Mouse (Mus musculus) layer of hippocampus, adult 9-11 months (tissue): ENCODE results near the gene Tbx18.

Experiments
- DNase-seq: peaks from one replicate; pipeline ENCODE4 v3.0.0; 2022

Tbx18 gene

DNA sequence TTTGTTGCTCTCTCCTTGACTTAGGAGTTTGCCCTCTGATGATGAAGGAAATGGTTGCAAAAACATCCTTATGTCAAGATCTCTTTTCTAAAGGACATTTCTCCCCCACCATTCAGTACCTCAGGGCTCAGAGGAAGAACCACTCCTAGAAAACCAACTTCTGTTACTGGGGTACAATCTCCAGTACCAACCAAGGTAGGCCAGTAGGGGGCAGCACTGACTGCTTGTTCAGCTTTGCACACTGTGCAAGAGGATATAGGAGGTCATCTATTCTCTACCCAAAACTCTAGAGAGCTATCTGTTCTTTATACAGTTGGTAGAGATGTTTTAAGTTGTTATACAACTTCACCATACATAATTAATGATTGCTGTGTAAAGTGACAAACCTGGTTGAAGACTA, 22.9 kb downstream of the Tbx18 start:
- peak; percentile 10 for DNase-seq

DNA sequence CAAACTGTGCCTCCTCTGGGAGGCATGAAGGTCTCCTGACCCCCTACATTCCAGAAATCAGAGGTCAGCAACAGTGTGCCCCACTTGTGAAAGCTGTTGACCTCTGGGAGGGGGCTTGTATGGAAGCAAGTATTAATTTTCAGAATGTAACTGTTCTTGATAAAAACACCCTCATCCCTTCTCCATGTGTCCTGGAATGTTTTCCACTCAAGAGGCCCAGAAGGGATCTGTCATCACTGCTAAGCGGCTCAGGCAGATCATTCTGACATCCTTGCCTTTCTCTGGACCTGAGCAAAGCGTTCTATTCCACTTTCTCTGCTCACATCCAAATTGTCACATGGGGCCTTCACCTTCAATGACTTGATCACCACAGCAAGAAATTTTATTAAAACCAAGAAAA, 28.8 kb downstream of the Tbx18 start:
- DNase-seq: no peak

DNA sequence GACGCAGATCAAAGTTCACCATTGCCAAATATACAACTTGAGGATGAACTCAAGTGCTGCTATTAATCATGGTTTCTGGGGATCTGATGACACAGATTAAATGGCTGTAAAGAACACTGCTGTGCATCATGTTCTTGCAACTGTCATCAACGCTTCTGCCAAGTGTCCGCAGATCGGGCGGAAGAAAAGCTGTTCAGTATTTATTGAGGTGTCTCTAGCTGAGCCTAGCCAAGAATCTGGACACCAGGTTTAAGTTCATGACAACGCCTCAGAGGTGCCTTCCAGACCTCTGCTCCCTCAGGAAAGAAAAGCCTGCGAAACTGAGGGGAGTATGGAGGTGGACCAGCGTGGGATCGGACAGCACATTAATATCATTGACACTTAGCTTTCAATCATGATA, 44.1 kb downstream of the Tbx18 start:
- DNase-seq: no peak

DNA sequence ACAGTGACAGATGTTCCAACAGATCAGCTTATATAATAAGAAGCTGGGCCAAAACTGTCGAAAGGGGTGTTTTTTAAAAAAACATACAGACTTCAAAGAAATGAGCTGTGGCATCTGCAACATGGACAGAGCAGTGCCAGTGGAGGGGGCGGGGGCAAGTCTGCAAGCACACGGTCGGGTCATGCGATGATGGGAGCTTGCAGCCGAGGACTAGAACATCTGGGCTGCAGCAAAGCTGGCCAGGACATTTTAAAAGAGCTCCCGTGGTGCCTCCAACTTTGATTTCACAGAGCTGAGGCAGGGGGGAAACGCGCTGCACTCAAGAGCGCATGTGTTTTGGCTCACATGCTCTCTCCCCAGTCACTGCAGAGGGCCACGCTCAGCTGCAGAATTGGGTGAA, 48.8 kb downstream of the Tbx18 start:
- no peak for DNase-seq
